Mouse (Mus musculus): ENCODE results near the gene Ddx58.

DNA sequence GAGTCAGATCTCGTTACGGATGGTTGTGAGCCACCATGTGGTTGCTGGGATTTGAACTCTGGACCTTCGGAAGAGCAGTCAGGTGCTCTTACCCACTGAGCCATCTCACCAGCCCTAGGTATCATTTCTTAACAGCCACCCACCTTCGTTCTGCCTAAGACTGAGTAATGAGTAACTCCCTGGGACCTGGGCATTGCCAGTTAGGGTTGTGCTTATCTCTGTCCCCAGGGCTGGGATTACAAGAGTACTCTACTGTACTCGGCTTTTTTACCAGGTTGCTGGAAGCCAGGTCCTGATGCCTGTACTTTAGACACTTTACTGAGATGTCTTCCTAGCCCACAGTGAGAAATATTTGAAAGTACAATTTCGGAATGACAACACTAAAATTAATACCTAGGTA lies 27.5 kb downstream of the Ddx58 start:
- TF ChIP-seq CTCF (IDR thresholded peaks at IDR 0.05; ENCODE audit: low read depth) (no peak), EP300 (IDR thresholded peaks at IDR 0.05; ENCODE audit: low read depth) (no peak)
